Mouse (Mus musculus) monocyte, adult 5-6 weeks (primary cell): ENCODE measurements around the gene Btd. TPM values are rescaled to one million over a fixed set of nuclear protein-coding genes. Genes with fewer than 3 reads are reported as not detected.
"Not testable (repeated sequence)": the region's sequence is repeated elsewhere in the genome, so short reads cannot be mapped to it uniquely, and the experiment has no call there.

Source experiments
- ATAC-seq: fragments of 153-309, 156-312 bp; replicated peaks from 2 replicates; pipeline ENCODE4 v1.8.0; 2017; ENCODE audit warnings: mild to moderate bottlenecking; ENCODE audit not compliant: low TSS enrichment, insufficient number of reproducible peaks, severe bottlenecking, poor library complexity, low FRiP score
- total RNA-seq: library from RNA; stranded (forward); fragments of 200-1000, 200-491, 200-594 nt; gene quantifications from 3 replicates; pipeline ENCODE4 v1.2.3, GENCODE M21; 2017

Gene Btd
- total RNA-seq = 2.1 to 9.9 TPM (median 9.9 TPM) in 3 replicates

GRCm38 (mm10) chr14:31640890-31641505, at the start of gene Btd, which contains the start of gene Hacl1:
Gene Btd, plus strand, starts transcription at chr14:31641028.
Gene Hacl1, minus strand, starts transcription at chr14:31641286.
- peak; percentile 96 for ATAC-seq

DNA sequence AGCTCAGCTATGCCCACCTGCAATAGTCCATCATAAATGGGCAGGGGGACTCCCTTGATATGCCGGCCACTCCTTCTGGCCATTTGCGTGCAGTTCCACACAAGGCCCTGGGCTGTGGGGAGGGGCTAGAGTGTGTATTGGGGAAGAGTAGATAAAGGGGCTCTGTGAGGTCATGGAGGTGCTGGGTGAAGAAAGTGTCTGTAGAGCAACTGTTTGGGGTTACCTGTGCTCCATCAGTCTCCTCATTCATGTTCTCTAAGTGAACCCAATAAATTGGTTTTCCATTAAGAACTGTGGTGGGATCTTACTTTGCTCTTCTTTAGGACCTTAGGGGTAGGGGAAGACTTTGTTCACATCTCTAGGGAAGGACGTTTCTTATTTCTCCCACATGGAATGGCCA, 49.6 kb upstream of the Btd start, which contains the start of gene Colq:
Gene Colq (minus strand): TSS at position 101 of the 400 bp plus-strand sequence.
- no peak for ATAC-seq

GRCm38 (mm10) chr14:31593036-31593435, 47.8 kb upstream of the Btd start:
- ATAC-seq = no peak

- no peak for ATAC-seq
Observed at GRCm38 (mm10) chr14:31594693-31595092, 46.1 kb upstream of the Btd start.

DNA sequence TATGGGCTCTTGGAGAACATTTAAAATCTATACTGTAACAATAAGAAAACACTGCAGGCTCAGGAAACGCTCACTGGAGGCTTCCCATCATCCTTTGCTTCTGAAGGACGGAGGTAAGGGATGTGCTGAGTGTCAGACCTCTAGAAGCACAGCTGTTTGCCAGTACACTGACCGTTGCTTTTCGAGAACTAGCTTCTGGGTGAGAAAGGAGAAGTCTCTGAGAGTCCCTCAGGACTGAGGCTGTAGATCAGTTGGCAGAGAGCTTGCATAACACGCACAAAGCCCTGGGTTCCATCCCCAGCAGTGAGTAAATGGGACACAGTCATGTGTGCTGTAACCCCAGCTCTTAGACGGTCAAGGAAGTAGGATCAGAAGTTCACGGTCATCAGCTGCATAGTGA, 44.4 kb upstream of the Btd start:
- ATAC-seq = peak; percentile 63

GRCm38 (mm10) chr14:31597446-31597845, 43.4 kb upstream of the Btd start:
- no peak for ATAC-seq

DNA sequence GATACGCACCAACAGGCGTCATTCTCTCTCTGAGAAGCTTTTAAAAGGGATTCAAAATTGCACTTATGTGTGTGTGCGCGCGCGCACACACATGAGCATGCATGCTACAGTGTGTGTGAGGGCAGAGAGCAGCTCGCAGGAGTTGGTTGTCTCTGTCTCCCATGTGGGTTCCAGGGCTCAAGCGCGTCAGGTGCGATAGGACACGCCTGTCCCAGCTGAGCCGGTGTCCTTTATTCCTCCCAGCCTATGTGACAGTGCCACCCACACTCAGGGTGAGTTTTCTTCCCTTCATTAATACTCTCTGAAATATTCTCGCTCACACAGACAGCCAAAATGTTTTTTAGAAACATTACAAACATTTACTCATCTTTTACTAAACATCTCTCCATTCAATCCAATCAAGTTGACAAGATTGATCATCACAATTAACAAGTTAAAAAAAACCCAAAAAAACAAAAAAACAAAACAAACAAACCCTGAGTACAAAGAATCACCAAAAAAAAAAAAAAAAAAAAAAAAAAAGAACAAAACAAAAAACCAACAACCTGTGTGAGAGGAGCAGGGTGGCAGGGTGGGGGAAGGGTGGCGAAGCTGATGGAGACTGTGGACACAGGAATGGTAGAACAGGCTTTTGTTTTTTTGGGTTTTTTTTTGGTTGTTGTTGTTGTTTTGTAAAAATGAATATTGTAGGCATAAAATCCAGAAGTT, 38.8 kb upstream of the Btd start:
- ATAC-seq = no peak

DNA sequence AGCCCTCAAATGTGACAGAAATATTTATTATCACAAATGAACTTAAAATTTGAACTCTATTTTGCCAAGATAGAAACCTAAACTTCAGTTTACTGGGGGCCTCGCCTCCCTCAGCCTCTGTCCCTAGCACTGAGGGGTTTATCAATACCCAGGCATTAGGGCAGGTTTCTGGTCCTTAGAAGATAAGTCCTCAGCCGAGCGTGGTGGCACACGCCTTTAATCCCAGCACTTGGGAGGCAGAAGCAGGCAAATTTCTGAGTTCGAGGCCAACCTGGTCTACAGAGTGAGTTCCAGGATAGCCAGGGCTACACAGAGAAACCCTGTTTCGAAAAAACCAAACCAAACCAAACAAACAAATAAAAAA, 38.2 kb upstream of the Btd start:
- ATAC-seq = not testable (repeated sequence)

GRCm38 (mm10) chr14:31604916-31605315, 35.9 kb upstream of the Btd start:
- no peak for ATAC-seq

GRCm38 (mm10) chr14:31605514-31605913, 35.3 kb upstream of the Btd start:
- no peak for ATAC-seq

- ATAC-seq = no peak
Observed at GRCm38 (mm10) chr14:31611986-31612385, 28.8 kb upstream of the Btd start.

GRCm38 (mm10) chr14:31613671-31614070, 27.2 kb upstream of the Btd start:
- no peak for ATAC-seq

GRCm38 (mm10) chr14:31617204-31617603, 23.6 kb upstream of the Btd start:
- ATAC-seq = no peak

DNA sequence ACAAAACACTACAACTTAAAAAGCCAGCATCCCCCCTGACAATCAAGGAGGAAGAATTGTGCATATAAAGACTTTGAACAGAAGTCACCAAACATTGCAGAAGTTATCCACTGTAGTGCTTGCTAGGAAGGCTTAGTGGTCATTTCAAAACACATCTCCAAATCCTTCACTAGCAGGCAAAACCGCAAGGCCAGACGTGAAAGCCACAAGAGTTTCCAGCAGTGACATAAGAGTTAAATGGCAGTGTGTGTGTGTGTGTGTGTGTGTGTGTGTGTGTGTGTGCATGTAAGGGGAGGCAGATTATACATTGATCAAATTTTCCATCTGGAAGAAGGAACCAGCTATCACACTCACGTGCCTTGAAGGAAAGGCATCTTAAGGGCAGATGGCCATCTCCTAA, 22.8 kb upstream of the Btd start:
- no peak for ATAC-seq

DNA sequence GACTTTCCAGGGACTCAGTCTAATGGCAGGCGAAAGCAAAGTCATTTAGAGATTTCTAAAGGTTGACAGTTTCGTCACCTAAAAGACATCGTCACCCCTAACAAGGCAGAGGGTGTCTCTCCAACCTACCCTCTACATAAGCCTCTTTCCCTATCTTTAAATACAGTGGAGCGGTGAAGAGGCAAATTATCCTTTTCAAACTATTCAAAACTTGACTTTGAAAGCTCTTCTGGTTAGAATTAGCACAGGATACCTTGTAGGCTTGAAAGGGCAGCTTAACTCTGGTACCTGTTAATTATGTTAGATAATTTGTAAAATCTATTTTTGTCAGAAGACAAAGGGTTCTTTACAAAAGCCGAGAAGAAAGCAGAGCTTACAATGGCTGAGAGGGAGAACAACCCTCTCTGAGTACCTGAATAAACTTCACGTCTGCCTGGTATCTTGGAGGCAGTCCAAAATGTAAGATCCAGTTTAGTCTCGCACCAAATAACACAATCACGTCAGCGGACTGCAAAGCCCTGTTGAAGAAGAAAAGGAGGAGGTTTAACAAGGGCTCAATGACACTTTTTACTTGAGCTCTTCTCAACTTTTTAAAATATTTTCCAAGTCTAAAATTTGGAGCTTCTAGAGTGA, 20.1 kb upstream of the Btd start:
- ATAC-seq = no peak

GRCm38 (mm10) chr14:31622748-31623147, 18.1 kb upstream of the Btd start:
- ATAC-seq = no peak

GRCm38 (mm10) chr14:31630677-31631076, 10.2 kb upstream of the Btd start:
- no peak for ATAC-seq

- ATAC-seq = no peak
Observed at GRCm38 (mm10) chr14:31640346-31640889, 410 bp upstream of the Btd start, which contains the start of gene Gm49387. Gene Gm49387, minus strand, starts transcription at chr14:31640878.

- no peak for ATAC-seq
Observed at GRCm38 (mm10) chr14:31641506-31642155, 803 bp downstream of the Btd start.
